Mouse (Mus musculus) intestine, embryonic 16.5 days (tissue): ENCODE data around the gene Gm10306. TPM values are rescaled to one million over a fixed set of nuclear protein-coding genes. Genes with fewer than 3 reads are reported as not detected.
A peak's percentile ranks its signal among the peaks of the same experiment; 100 is the strongest.

Source experiments
- ATAC-seq: fragments of 200-750 bp; cut with Nextera tagmentation; 2 replicates; pipeline ENCODE4 v1.8.0; 2017; ENCODE audit warnings: moderate TSS enrichment, moderate library complexity
- H3K27ac ChIP-seq: fragments of 300-500 bp; sonication (generic); 2 replicates; pipeline ENCODE4 v1.5.1; 2014; ENCODE audit warnings: mild to moderate bottlenecking, low read length
- H3K27me3 ChIP-seq: fragments of 300-500 bp; sonication (generic); replicated peaks from 2 replicates; pipeline ENCODE4 v1.6.1; 2014; ENCODE audit warnings: low read length, control low read depth, mixed read lengths; ENCODE audit not compliant: control insufficient read depth, insufficient read depth
- H3K36me3 ChIP-seq: fragments of 300-500 bp; sonication (generic); 2 replicates; pipeline ENCODE4 v1.6.1; 2014; ENCODE audit warnings: low read length, control low read depth; ENCODE audit not compliant: control insufficient read depth, insufficient read depth
- H3K4me1 ChIP-seq: fragments of 300-500 bp; sonication (generic); 2 replicates; pipeline ENCODE4 v1.6.1; 2014; ENCODE audit warnings: low read length, control low read depth, mixed read lengths; ENCODE audit not compliant: control insufficient read depth, insufficient read depth
- H3K4me2 ChIP-seq: fragments of 300-500 bp; sonication (generic); 2 replicates; pipeline ENCODE4 v1.6.1; 2014; ENCODE audit warnings: low read depth, low read length, control low read depth
- H3K4me3 ChIP-seq: fragments of 300-500 bp; sonication (generic); 2 replicates; pipeline ENCODE4 v1.5.1; 2014; ENCODE audit warnings: mild to moderate bottlenecking, low read length
- H3K9ac ChIP-seq: fragments of 300-500 bp; sonication (generic); 2 replicates; pipeline ENCODE4 v1.6.1; 2014; ENCODE audit warnings: low read depth, low read length
- H3K9me3 ChIP-seq: fragments of 300-500 bp; sonication (generic); 2 replicates; pipeline ENCODE4 v1.6.1; 2016; ENCODE audit warnings: low read length, control low read depth; ENCODE audit not compliant: control insufficient read depth
- whole genome bisulfite sequencing: fragments of 180-500 bp; shearing (Covaris S2); extraction: QIAGEN DNeasy Blood & Tissue Kit; methylation state at CpG from one replicate; pipeline ENCODE4 v1.1.7; 2014; 5-methylcytosine and 5-hydroxymethylcytosine counted together
- polyA plus RNA-seq: library from polyadenylated mRNA; unstranded; fragments of >200 nt; fragmentation: Nextera tagmentation; extraction: Ambion mirVana; gene quantifications from 2 replicates; pipeline ENCODE4 v1.2.1, GENCODE M21; 2015

Gm10306 gene
- polyA plus RNA-seq, 1 experiment from 2014 or later, result 0.29 TPM

DNA sequence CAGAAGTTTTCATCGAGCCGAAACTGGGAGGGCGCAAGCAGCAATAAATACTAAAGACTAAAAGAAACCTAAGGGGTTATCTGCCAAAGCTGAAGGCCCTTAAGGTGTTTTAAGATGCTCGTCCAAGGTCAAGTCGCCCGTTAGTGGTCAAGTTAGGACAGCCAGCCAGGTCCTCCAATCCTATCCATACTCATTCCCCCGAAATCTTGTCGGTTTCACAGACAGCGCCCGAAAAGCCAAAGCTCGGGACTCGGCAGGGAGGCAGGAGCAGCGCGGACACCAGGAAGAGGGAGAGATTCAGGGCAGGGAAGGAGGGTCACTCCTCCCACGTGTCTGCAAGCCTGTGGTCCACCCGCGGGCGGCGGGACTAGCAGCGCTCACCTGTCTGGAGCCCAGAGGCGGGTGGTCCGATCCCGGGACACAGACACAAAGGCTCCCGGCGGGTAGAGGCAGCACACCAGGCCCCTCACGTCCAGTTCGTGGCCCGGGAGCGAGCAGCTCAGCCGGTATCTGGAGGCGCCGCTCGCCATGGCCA, 46.2 kb downstream of the Gm10306 start:
- H3K36me3 ChIP-seq, result no peaks in the 10 kb centered on the region
- peak overlapping the region; percentile 94 for H3K9ac ChIP-seq
- peak overlapping the region; percentile 84 for H3K27ac ChIP-seq
- no peaks in the 10 kb centered on the region for H3K27me3 ChIP-seq
- peak overlapping the region; percentile 59 for H3K4me2 ChIP-seq
- peaks cover 7% of the 10 kb centered on the region; the same call in 1 of the 2 replicates for H3K4me1 ChIP-seq
- no peaks in the 10 kb centered on the region for H3K9me3 ChIP-seq
- WGBS, result under 1% methylated on average over 26 of the region's 33 CpGs
- peak; percentile 83 for ATAC-seq
- peak overlapping the region; percentile 99 for H3K4me3 ChIP-seq

DNA sequence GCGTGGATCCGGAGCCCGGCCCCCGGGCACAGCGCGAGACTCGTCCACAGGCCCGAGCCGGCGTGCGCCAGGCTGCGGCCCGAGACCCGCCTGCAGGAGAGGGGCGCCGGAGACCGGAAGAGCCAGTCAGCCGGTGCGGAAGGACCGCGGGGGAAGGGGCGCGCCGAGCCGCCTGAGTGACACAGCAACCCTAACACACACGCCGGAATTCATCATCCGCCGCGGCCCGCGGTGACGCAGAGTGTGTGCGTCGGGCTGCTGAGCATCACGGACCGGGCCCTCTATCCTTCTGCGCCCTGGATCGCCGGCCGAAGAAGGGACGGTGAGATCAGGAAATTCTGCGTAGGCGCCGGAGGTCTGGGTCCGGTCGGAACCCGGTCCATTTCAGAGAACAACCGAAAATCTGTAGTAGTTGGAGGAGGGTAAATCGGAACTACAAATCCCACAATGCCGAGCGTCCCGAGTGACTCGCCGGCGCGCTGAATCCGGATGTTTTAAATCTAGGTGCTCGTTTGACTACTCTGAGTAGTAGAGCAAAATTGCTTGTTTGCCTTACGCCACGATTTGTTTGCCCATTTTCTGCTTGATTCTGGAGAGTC, 46.8 kb downstream of the Gm10306 start, which contains the start of gene Plaa:
Gene Plaa (minus strand): TSS at position 214 of the 599 bp plus-strand sequence.
- Histone ChIP-seq H3K27me3 (no peaks in the 10 kb centered on the region), H3K4me2 (peak within 1 kb of the TSS; percentile 84), H3K4me3 (peak within 1 kb of the TSS; percentile 99), H3K9me3 (no peaks in the 10 kb centered on the region), H3K27ac (peak within 1 kb of the TSS; percentile 84), H3K9ac (peak within 1 kb of the TSS; percentile 94), H3K36me3 (no peaks in the 10 kb centered on the region), H3K4me1 (peaks cover 7% of the 10 kb centered on the region; the same call in 1 of the 2 replicates)
- WGBS, result under 1% methylated on average over 59 of the region's 61 CpGs
- peak; percentile 99 for ATAC-seq

DNA sequence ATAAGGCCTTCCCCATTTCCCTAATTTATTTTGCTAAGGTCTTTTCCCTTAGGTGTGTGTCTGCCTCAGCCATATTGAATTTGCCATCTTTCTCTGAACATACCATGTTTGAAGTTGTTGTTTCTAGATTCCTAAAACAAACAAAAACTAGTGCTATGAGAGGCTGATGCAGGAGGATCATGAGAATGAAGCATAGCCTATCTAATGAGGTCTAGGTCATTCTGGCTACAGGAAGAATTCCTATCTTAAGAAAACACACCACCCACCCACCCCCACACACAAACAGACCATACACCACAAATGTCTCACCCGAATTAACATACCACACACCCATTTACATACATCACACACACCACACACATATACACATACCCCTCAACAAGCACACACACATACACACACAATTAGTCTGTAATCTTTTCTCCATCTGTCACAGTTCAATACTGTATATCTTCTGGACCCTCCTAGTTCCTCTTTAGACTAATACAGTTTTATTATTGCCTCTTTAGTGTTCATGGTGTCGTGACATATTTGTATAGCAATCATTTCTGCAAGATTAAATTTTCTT, 48.2 kb downstream of the Gm10306 start:
- Histone ChIP-seq H3K9me3 (no peaks in the 10 kb centered on the region), H3K27ac (no peak overlapping the region), H3K4me2 (no peak overlapping the region), H3K9ac (no peak overlapping the region), H3K27me3 (no peaks in the 10 kb centered on the region), H3K4me1 (peaks cover 7% of the 10 kb centered on the region; the same call in 1 of the 2 replicates), H3K36me3 (no peaks in the 10 kb centered on the region), H3K4me3 (no peak overlapping the region)
- 90% methylated on average over 2 of the region's 2 CpGs for WGBS
- ATAC-seq, result no peak

DNA sequence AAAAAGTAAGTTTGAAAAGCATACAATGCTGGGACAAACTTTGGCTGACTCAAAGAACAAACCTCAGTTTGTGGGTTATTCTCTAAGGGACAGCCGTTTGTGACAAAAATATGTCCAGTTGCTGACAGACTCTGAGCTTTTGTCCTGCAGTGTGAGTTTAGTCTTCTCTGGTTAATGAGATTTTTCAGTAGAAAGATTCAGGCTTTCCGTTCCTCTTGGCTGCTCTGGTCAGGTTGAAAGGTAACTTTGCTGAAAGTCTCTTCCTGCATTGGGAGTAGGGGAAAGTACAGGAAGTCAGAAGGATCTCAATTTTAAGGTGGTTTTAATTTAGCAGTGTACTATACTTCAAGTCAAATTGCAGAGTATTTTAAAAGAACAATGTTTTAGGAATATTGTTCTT, 49.2 kb downstream of the Gm10306 start:
- Histone ChIP-seq H3K4me3 (no peak overlapping the region), H3K9me3 (no peaks in the 10 kb centered on the region), H3K27me3 (no peaks in the 10 kb centered on the region), H3K4me2 (no peak overlapping the region), H3K27ac (no peak overlapping the region), H3K36me3 (no peaks in the 10 kb centered on the region), H3K4me1 (peaks cover 5% of the 10 kb centered on the region; the same call in 1 of the 2 replicates), H3K9ac (no peak overlapping the region)
- 92% methylated on average over 2 of the region's 2 CpGs for WGBS
- no peak for ATAC-seq

Other genes starting within 250 kb of the Gm10306 start
- gene Caap1, start 250 bp downstream of the Gm10306 start, polyA plus RNA-seq, result 11.5 TPM in 2 replicates
- gene Plaa, start 46.7 kb downstream of the Gm10306 start, polyA plus RNA-seq, result 49.3 and 52.8 TPM in 2 replicates
- gene Ift74, start 57.9 kb downstream of the Gm10306 start, polyA plus RNA-seq, result 13.3 and 13.5 TPM in 2 replicates
- gene Lrrc19, start 93.6 kb downstream of the Gm10306 start, polyA plus RNA-seq, result 7.4 and 11.9 TPM in 2 replicates
- 9.5 and 9.8 TPM in 2 replicates for gene Tek, start 182.7 kb downstream of the Gm10306 start, polyA plus RNA-seq